Mouse (Mus musculus) kidney, adult 2 months (tissue): ENCODE data around the gene Mymk.

ENCODE experiments used
- CTCF ChIP-seq: fragments of 200-500 bp; conservative IDR thresholded peaks from 2 replicates; pipeline ENCODE4 v1.5.1; 2011; ENCODE audit warnings: low read depth, mild to moderate bottlenecking, control low read depth, low read length, moderate library complexity, mixed read lengths; ENCODE audit not compliant: insufficient read depth, insufficient read length
- POLR2A ChIP-seq: fragments of 200-500 bp; IDR thresholded peaks from one replicate; pipeline ENCODE4 v1.6.1; 2011; ENCODE audit warnings: low read depth, low read length, control low read depth

DNA sequence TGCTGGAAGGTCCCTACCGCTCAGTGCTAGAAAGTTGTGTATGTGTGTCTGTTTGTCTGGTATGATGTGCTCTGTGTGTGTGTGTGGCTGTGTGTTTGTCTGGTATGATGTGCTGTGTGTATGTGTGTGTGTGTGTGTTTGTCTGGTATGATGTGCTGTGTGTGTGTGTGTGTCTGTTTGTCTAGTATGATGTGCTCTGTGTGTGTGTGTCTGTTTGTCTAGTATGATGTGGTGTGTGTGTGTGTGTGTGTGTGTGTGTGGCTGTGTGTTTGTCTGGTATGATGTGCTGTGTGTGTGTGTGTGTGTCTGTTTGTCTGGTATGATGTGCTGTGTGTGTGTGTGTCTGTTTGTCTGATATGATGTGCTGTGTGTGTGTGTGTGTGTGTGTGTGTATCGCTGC is 52.4 kb downstream of the Mymk start:
- TF ChIP-seq CTCF (no peak), POLR2A (no peak)
